Mouse (Mus musculus) kidney, adult 2 months (tissue): ENCODE measurements at regions not wholly inside any gene's neighbourhood (a gene's known extent, or its start where the extent isn't known, plus 50 kb on each side); places are given as distances from the start of the nearest gene placed in this dataset.

Experiments
- CTCF ChIP-seq: fragments of 200-500 bp; conservative IDR thresholded peaks from 2 replicates; pipeline ENCODE4 v1.5.1; 2011; ENCODE audit warnings: low read depth, mild to moderate bottlenecking, control low read depth, low read length, moderate library complexity, mixed read lengths; ENCODE audit not compliant: insufficient read depth, insufficient read length
- POLR2A ChIP-seq: fragments of 200-500 bp; IDR thresholded peaks from one replicate; pipeline ENCODE4 v1.6.1; 2011; ENCODE audit warnings: low read depth, low read length, control low read depth

- TF ChIP-seq POLR2A (no peak), CTCF (no peak)
These were observed 208.2 kb downstream of the Ttc32 start for GRCm38 (mm10) chr12:9237955-9238354.
